Mouse (Mus musculus): Measurements from ENCODE around the gene Mtmr1.
"Not testable (repeated sequence)": the region's sequence is repeated elsewhere in the genome, so short reads cannot be mapped to it uniquely, and the experiment has no call there.

Mtmr1 gene

DNA sequence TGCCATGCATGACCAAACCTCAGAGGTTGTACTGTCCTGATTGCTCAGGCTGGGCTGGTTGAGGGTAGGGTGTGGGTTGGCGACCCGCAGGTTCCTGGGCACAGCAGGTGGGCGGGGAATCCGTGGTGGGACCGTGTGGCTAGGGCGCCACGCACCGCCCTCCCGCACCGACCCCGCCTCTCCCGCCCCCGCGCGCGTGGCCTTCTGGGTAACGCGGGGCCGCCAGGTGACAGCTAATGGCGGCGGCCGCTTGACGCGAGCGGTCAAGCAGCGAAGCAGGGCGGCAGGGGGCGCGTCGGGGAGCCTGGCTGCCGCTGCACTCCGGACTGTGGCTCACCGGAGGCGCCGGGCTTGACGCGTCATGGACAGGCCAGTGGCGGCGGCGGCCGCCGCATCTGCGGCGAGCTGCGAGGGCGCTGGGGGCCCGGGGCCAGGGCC is at the start of gene Mtmr1:
TSS of gene Mtmr1 (plus strand) at position 207 of the 438 bp plus-strand sequence.
- peak; percentile 82 for DNase-seq (ENCODE audit: low read depth, low spot score)

DNA sequence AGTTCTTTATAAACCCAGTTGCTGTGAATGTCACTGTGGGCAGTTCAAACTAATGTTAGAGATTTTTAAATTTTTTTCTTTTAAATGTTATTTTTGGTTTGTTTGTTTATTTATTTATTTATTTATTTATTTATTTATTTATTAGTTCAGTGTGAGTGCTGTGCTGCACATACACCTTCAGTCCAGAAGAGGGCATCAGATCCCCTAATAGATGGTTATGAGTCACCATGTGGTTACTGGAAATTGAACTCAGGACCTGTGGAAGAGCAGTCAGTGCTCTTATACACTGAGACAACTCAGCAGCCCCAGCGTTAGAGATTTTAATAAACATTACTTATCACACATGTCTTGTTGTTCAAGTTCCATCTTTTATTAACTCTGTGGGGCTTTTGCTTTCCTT is 12.5 kb upstream of the Mtmr1 start:
- DNase-seq (ENCODE audit: low read depth, low spot score) = peak; percentile 19

DNA sequence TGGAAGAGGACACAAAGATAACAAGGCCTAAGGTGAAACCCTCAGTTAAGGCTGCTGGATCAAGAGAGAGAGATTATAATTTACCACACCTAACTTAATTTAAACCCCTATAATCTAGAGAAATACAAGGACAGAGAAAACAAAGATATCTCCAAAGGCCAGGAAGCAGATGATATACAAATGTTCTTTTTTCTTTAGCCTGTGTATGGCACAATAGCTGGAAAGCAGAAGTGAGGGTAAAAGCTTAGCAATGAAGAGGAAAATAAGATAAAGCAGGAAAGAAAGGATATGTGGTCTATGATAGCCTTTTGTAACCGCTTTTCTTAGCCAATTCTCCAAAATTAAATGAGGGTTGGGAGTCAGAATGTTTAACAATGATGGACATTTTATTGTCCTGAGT is 9.2 kb upstream of the Mtmr1 start:
- DNase-seq (ENCODE audit: low read depth, low spot score) = no peak

DNA sequence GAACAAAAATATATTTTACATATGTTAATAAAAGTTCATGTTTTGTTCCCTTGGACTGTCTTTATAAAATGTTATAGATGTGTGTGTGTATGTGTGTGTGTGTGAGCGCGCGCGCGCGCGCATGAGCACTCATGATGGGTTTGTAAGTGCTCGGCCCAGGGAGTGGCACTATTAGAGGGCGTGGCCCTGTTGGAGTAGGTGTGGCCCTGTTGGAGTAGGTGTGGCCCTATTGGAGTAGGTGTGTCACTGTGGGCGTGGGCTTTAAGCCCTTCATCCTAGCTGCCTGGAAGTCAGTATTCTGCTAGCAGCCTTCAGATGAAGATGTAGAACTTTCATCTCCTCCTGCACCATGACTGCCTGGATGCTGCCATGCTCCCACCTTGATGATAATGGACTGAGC is 2.8 kb upstream of the Mtmr1 start:
- not testable (repeated sequence) for DNase-seq (ENCODE audit: low read depth, low spot score)

DNA sequence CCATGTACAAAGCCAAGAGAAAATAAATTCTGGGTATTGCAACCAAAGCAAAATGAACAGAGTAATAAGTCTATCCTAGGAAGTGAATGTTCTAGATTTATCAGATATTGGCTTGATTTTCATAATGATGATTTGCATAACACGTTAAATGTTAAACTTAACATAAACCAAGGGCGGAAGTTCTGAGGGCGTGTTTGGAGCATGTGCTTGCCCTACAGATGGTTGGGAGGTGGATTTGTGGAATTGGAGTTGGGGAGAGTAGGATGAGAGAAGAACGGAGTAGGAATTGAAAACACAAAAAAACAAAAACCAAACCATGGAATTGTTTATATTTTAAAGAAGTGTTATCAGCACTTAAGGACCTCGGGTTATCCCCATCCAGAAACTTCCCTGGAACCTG is 498 bp upstream of the Mtmr1 start:
- peak; percentile 67 for DNase-seq (ENCODE audit: low read depth, low spot score)

DNA sequence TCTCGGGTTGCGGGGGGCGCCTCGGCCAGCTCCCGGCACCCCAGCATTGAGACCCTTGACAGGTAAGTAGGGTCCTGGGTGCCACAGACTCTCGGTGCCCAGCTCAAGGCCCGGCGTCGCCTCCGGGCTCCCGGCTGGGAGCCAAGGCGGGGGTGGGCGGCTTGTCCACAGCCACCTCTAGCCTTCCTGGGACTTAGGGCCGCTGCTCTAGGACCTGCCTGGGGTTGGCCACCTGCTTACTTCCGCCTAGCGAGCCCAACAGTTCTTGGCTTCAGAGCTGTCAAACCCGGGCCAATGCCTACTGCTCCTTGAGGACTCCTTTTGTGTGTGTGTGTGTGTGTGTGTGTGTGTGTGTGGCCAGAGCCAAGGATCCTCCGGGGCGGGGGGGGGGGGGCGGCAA is 451 bp downstream of the Mtmr1 start:
- DNase-seq (ENCODE audit: low read depth, low spot score) = peak; percentile 63

DNA sequence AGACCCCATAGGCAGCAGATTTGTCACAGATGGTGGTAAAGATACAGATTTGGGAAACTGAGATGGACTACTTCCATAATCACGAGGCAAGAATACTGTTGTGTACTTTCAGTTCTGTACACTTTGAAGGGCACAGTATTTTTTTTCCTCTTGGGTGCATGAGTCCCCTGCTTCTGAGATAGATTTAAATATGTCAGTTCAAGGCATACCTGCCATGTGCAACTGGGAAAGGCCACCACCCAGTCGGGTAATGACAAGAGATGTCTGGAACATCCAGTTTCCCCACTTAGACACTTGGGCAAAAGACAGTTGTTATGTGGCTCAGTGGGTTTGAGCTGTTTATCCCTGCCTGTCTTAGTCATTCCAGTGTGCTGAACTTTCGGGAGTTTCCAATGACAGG is 950 bp downstream of the Mtmr1 start:
- no peak for DNase-seq (ENCODE audit: low read depth, low spot score)

DNA sequence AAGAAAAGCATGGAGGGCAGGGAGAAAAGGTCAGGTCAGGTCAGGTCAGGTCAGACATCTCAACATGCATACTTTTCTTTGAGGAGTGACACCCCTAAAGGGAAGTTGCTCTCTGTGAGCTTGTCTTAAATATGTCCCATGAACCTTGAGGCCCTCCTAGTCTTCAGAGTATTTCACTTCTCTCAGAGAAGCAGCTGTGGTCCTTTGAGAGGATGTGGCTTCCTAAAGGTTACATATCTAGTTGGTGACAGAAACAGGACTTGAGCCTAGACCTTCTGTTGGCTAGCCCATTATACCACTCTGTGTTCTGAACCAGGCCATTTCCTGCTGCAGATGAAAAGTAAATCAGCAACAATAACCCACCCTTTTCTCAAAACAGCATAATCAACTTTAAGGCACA is 2.4 kb downstream of the Mtmr1 start:
- no peak for DNase-seq (ENCODE audit: low read depth, low spot score)

DNA sequence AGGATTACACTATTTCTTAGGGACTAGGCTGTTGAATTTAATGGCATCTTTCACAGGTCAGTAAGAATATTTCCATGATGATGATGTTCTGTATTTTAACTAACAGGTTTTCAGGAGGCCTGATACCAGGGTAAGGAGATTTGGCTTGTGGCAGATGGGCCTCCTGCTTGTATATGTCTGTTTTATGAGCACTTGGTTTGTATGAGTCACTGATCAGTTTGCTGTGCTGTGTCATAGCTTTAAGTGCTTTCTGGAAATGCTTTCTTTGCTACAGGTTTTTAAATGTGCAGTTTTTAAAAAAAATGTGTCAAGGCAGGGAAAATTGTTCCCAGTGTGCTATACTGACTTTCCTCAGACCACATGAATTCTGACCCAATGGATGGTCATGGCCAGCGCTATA is 12.2 kb downstream of the Mtmr1 start:
- peak; percentile 52 for DNase-seq (ENCODE audit: low read depth, low spot score)

DNA sequence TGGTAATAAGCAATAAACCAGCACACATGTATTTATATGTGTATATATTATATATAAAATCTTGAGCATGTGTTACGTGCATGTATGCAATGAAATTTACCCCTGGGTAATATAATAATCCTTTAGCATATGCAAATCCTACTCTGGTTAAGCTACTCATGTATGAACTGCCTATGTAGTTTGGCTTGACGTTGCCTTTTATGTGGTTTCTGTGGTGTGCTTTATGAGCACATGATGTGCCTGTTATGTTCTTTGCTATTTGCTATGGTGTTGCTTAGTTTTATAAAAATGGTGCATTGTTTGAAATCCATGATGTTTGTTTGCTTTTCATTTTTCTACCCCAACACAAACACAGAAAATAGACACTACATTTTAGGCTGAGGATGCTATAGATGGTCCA is 13.9 kb downstream of the Mtmr1 start:
- DNase-seq (ENCODE audit: low read depth, low spot score) = no peak

DNA sequence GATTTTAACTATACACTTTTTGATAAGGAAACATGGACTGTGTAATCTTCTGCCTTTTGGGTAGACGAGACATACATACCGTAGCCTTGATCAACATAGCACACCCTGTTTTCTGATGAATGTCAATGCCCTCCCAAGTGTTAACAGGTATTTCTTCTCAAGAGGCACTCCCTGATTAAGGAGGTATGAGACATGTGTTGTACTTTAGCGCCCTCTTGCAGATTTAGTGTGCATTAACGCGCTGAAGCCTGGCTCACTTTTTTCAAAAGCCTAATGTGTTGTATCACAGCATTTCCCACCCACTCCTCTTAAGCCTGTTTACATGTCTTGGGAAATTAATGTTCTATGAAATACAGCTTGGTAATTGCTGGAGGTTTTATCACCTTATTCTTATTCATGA is 17.0 kb downstream of the Mtmr1 start:
- DNase-seq (ENCODE audit: low read depth, low spot score) = peak; percentile 62

DNA sequence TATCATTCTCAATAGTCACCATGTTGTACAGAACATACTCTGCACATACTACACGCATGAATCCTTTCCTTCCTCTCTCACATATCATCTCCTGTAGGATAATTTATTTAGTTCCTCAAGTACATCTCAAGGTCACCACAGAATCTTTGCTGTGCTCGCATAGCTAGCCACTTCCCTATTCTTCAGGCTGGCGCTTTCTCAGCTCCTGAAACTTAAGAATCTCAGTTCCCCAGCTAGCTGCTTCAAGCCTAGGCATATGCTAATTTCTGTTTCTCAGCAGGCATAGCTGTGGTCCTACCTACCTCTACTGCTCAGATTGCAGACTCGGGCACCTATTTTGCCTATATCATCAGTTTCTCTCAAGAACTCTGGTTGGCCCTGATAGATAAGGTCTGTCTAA is 31.8 kb downstream of the Mtmr1 start:
- DNase-seq (ENCODE audit: low read depth, low spot score) = no peak

DNA sequence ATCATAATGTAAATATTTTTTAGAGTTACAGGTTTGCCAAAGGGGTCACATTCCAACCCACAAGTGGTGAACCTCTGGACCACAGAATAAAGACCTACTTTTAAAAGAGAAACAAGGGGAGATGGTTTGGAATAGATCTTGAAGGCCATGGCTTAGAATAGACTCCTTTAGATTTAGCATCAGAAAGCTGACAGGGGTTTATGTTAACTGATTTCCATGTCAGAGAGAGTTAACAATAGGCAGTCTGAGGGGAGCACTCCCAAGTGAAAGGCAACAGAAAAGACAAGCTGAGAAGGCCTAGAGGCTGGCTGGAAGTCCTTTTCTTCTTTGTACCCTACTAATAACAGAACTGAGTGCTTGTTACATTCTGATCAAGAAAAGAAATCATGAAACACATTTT is 41.7 kb downstream of the Mtmr1 start:
- DNase-seq (ENCODE audit: low read depth, low spot score) = no peak

DNA sequence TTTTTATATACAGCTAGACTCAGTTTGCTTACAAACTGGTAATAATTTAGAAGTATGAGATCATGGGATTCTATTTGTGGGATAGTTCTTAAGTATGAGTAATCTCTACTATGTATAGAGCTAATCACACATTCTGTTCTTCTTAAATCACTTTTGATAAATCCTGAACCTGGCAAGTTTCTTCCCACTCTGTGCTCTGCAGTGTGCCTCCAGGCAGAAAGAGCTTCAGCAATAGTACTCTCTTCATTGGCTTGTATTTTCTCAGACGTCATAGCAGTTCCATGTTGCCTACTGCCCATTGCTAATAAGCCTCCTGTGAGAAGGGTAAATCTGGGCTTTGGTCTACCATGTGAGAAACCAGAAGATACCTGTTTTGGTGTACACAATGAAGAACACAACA is 43.8 kb downstream of the Mtmr1 start:
- DNase-seq (ENCODE audit: low read depth, low spot score) = peak; percentile 50

DNA sequence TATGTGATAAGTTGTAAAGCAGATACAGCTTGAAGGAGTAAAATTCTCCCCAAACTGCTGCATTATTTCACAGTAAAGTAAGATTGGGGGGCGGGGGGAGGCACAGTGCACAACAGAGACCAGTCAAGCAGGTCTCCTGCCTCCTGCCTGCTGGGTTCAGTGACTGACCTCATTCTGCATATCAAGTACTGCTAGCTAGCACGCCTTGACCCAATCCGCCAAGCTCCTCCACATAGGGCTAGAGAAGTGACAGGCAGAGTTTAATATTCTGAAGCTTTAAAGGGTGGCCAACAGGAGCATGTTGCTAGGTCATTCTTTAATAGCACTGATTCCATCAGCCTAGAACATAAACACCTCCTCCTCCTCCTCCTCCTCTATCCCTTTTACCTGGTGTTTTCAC is 48.2 kb downstream of the Mtmr1 start:
- no peak for DNase-seq (ENCODE audit: low read depth, low spot score)

DNA sequence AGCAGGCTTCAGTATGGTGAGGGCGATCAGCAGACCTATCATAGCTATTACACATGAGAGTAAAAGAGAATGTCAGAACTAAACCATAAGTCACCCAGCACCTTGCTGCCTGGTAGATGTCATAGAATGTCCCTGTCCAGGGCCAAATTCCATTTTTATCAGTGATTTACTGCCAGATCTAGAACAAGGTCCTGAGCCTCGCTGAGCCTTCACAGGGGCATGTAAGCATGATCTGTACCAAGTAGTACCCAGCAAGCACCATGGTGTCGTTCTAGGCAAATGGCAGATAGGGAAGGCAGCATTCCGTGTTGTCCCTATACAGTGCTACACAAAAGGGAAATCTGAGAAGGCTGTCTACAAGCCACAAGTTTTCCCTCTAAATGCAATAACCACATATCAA is 49.1 kb downstream of the Mtmr1 start:
- no peak for DNase-seq (ENCODE audit: low read depth, low spot score)

DNA sequence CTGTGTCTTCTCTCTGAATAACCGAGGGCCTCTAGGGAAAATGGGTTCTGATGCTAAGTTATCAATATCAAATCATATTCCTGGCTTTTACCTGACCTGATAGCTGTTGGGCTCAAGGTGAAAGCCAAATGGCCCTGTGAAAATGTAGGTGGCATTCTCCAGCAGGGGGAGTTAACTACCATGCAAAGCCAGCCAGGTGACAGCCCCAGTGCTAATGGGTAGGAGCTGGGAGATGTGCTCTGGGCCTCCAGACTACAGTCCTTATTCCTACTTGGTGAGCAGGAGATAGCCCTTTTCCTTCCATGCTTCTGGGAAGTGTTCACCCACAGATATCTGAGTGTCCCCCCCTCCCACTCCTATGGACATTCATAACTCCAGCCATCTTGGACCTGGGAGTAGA is 60.3 kb downstream of the Mtmr1 start:
- peak; percentile 22 for DNase-seq (ENCODE audit: low read depth, low spot score)

DNA sequence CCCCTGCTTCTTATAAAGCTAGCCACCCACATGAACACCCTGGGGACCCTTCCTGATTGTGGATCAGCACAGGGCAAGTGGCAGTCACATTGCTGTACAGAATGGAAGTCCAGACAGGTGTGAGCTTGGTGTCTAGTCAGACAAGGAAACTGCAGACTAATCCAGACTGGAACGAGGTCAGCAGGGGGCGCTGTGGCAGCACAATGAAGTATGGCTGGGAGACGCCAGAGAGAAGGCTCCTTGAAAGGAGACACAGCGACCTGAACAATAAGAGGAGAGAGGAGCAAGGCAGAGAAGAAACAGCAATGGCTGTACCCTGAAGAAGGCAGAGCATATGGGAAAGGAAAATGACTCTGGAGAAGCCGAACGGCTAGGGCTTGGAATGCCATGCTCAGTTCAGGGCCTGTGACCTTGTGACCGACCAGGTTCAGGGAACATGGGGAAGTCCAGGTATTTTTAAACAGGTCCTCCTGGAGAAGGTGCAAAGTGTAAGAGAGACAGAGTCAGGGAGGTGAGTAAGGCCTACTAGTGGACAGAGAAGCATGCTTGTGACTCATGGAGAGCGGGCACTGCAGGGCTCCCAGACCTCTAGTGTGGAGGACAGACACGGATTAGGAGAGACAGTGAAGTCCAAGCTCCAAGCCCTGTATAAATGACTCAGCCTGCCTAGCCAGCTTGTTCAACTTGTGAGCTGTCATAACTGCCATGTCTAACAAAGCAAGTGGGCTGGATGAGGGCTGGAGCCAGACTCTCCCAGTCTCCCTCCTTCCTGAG is 61.4 kb downstream of the Mtmr1 start:
- DNase-seq (ENCODE audit: low read depth, low spot score) = peak; percentile 80

DNA sequence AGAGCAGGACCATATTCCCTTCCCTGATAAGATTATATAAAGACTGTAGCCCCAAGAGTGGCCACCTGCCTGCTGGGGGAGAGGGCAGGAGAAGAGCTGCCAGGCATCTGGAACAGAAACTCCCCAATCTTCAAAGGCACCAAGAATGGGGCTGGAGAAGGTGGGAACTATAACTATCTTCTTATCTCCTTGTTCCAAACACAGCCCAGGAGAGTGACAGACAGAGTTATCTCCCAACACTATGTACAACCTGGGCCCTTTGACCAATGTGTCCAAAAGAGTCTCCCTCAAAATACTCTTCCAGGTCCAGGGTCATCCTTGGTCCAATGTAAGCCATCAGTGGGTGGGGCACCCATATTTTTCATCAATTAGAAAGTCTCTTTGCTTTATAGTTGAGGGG is 62.9 kb downstream of the Mtmr1 start:
- DNase-seq (ENCODE audit: low read depth, low spot score) = no peak

DNA sequence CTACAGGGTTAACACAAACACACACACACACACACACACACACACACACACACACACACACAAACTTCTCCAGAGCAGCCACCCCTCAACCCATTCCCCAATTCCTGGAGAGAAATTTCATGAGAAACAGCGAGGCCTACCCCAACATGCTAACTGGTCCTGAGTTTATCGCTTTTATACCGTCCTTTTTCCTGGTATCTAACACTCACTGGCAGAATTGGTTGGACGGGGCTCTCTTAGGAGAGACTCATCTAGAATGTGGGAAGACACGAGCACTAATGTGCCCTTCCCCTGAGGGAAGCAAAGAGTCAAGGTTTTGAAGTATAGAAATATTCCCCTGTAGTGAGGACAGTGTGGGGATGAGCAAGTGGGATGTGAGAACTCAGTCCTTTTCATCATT is 66.3 kb downstream of the Mtmr1 start:
- no peak for DNase-seq (ENCODE audit: low read depth, low spot score)

DNA sequence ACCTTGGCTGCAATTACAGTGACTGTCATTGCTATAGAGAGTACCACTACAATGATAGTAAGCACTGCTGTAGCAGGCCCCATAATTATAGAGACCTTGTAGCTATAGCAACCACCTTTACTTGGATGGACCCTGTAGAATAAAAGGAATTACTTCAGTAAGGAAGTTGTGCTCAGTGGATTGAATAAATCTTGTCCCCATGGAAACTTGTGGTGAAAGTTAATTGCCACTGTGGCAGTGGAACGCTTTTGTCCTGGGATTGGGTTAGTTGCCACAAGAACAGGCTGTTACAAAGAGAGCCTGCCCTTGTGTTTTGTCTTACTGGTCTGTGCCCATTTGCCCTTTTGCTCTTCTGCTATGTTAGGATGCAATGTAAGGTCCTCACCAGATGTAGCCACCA is 69.9 kb downstream of the Mtmr1 start:
- no peak for DNase-seq (ENCODE audit: low read depth, low spot score)

DNA sequence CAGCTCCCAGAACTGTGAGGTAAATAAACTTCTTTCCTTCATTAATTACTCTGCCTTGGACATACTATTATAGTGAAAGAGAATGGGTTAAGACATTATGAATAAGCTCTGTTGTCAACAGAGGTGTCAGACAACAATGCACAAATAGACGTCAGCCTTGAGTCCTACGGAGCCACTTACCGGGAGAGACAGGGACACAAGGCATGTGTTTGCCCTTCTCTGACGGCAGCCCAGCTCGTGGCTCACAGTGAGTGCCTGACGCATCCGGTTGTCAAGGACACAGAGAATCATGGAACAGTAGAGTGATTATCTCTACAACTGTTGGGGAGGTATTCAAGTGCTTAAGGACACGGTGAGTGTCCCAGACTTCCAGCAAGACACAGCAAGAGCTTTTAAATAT is 70.3 kb downstream of the Mtmr1 start:
- DNase-seq (ENCODE audit: low read depth, low spot score) = peak; percentile 26

DNA sequence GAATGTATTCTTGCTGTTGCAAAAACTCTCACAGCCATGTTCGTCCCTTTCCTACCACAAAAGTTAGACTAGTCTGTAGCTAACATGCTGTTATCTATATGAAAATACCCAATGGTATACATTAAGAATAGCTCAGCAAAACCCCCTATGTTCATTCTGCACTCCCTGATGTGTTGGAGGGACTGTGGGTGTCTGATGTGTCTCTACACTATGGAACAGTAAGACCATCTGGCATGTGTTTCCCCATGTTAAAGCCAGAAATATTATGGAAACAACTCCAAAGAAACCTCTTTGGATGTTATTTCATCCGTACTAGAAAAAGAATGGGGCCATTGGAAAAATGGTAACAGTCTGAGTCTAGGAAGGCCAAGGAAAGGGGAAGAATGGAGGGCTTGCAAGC is 71.0 kb downstream of the Mtmr1 start:
- DNase-seq (ENCODE audit: low read depth, low spot score) = peak; percentile 56

DNA sequence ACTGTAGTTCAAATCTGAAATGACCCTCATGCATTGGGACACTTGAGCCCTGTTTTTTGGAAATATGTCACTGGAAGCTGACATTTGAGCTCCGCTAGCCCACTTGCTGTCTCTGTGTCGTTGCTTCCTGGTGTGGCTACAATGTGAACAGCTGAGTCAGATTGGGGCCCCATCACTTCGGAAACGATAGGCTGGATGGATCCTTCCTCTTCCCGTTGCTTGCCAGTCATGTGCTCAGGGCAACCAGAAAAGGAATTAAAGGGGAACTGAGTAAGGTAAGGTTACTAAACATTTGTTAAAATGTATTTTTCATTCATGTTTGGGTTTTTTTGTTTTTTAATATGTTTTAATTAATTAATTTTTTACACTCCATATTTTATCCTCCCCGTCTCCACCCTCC is 74.9 kb downstream of the Mtmr1 start:
- DNase-seq (ENCODE audit: low read depth, low spot score) = no peak

All from brain, adult 2 months (tissue).